Mouse (Mus musculus): ENCODE data around the gene 5730596B20Rik.

The 5730596B20Rik gene

DNA sequence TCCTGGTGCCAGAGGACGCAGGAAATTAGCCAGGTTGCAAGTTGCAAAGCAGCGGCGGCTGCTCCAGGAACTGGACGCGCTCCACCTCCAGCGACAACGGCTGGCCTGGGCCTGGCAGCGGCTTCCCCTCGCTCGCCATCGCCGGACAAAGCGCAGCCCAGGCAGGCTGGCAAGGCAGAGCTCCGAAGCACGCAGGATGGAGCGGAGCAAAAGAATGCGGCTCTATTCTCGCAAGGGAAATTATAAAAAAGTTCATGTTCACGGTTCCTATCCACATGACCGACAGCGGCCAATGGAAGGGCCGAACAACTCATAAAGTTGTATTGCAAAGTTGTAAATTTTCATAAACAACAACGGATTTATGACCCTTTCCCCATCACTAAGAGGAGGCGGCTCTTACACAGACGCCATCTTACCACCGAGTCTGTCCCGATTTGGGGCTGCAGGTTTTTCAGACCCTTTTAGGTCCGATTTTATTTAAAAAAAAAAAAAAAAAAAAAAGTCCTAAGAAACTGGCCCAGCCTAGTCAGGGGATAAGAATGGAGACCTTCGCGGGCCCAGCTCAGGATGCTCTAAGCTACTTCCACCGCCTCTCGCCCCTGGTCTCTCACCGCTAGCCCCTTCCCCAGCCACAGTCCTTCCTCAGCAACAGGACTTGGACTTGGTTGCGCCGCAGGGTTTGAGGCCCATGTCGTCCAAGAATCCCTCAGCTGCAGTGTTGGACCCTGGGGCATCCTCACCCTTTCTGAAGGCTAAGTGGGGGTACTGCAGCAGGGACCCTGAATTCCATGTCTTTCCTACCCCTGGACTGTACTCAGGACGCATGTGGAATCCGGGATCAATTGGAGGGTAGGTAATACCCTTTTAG lies 36.1 kb downstream of the 5730596B20Rik start, which contains the start of the genes Hoxa3 and Gm28308:
TSS of gene Hoxa3 (minus strand) at position 218 of the 868 bp plus-strand sequence.
TSS of gene Gm28308 (minus strand) at position 221 of the 868 bp plus-strand sequence.
- no peak for DNase-seq (ENCODE audit: low spot score in 2 of 2)

DNA sequence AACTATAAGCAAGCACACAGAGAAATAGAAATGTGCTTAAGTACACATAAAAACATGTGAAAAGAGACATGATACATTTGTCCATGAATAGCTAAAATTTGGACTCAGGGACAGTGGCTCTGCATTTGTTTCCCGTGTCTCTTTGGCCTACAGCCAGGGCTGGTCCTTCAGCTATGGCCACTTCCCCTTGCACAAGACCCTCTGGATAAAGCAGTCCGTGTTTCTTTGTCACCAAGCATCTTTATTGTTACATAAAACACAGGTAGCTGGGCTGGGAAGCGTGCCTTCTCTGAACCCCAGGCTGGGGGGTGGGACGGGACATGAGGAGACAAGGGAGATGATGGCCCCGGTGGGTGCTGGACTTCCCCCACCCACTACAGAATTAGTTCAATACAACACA lies 37.0 kb downstream of the 5730596B20Rik start:
- no peak for DNase-seq (ENCODE audit: low spot score in 2 of 2)

DNA sequence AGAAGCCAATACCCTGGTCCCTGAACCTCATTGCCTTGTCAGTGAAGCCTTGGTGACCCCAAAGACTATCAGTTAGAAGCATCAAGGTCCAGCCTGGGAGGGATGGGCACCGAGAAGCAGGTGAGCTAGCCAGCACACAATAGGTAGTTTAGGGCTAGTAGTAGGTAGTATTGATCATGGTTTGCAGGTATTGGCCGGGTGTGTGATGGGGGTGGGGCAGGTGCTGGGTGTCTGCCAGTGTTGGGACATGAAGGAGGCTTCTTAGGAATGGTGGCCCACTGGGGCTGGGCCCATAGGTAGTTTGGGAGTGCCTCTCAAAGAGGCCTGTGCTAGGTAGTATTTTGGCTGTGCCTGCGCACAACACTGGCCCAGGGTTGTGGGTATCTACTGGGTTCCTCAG lies 37.8 kb downstream of the 5730596B20Rik start:
- DNase-seq (ENCODE audit: low spot score in 2 of 2): no peak

DNA sequence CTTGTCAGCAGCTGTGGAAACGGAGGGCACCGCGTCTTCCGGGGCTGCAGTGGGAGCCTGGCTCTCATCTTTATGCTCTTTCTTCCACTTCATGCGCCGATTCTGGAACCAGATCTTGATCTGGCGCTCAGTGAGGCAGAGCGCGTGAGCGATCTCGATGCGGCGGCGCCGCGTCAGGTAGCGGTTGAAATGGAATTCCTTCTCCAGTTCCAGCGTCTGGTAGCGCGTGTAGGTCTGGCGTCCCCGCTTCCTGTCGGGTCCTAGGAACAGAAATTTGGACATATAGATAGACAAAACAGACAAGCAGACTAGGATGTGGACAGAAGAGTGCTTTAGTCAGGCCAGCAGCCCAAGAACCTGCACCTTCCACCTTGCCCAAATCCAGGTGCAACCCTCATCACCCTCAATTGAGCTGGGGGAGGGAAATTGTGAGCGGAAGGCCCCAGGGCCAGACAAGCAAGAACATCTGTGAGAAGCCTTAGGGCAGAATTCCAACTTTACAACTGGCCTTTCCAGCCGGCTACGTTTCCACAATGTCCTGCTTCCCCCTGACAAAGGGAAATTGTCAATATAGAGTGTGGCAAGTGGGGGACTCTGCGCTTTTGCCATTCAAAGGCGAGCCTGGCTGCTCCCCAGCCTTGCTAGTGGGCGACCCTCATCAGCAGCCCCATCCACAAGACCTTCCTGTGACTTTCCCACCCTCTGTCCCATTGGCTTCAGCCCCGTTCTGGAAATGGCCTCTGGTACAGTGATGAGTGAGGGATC lies 38.7 kb downstream of the 5730596B20Rik start:
- DNase-seq (ENCODE audit: low spot score in 2 of 2): no peak

DNA sequence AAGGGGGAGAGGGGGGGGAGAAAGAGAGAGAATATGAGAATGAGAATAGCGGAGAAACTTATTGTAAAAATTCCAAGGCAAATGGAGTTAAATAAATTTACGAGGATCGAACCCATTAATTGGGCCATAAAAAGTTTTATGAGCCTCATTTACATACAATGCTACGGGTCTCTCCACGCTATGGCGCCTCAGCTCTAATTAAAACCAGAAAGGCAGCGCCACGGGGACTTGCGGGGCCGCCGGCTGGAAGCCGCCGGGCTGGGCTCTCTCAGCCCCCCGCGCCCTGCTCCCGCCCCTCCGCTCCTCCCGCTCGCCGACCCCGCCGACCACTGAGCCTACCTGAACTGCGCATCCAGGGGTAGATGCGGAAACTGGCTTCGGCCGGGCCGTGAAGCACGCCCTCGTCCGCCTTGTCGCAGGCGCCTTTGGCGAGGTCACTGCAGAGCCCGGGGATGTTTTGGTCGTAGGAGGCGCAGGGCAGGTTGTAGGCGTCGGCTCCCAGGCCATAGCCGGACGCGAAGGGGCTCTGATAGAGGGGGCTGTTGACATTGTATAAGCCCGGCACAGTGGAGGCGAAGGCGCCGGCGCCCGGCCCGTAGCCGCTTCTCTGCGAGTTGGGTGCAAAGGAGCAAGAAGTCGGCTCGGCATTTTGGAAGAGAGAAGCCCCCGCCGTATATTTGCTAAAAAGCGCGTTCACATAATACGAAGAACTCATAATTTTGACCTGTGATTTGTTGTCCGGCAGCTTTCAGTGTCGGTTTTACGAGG lies 39.6 kb downstream of the 5730596B20Rik start:
- DNase-seq (ENCODE audit: low spot score in 2 of 2): no peak

DNA sequence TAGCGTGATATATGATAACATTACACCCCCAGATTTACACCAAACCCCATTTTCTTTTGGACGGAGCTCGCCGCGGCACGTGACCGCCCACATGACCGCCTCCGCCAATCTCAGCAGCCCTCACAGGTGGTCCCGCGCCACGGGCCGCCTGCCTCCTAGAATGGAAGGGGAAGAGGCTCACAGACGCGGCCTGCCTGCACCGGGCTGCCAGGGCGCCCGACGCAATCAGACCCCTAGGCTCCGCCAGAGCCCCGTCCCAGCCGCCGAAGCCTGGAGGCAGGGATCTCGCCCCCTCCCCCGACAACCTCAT lies 40.1 kb downstream of the 5730596B20Rik start:
- DNase-seq (ENCODE audit: low spot score in 2 of 2): peak; percentile 43 to 52

DNA sequence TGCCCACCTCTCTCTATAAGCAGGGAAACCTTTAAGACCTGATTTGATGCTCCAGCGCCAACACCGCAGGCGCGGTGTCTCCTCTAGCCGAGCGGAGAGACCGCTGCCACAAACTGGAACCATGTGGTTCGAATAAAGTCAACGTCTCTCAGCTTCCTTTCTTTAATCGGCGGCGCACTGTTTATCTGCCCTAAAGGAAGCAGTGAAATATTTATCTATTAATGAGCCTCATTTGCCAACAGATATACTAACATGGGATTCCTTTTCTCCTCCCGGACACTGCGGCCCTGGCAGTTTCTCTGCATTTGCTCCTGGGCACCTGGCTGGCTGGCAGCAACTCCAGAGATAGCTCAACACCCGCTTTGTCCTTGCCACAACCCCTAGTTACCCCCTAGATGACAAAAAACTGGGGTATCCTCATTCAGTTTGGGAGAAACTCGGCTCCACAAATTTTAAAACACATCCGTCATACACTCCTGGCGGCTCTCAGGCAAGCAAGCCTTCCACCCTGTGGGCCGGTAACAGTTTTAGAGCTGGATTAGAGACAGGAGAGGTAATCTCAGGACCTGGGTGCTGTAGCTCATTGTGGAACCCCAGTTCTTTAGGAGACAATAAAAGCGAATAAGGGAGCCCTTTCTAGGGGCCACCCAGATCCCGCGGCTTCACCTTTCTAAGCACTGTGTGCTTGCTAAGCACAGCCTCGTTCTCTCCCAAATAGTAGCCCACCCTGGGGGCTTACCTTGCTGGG lies 40.8 kb downstream of the 5730596B20Rik start:
- no peak for DNase-seq (ENCODE audit: low spot score in 2 of 2)

DNA sequence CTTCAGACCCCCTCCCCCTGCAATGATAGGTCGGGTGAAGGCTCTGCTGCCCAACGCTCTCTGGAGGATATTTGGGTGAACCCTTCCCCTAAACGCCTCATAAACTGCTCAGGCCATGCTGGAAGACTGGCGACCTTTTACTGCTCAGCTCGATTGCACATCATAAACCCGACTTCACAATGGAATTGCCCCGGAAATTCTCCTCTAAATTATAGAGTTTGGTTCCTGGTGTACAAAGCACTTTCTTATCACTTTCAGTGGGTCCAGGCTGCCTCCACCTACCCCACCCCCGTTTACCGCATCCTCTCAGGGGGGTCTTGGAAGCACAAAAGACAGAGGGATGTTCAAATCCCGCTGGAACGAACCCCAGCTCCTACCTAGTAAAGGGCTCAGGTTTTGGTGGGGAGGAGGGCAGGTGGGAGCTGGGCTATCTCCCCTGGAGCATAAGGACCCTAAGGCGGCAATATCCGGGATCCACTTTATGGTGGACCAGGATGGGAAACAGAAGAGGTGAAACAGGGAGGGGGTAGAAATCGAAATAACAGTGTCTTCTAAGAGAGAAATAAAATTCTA lies 41.4 kb downstream of the 5730596B20Rik start:
- no peak for DNase-seq (ENCODE audit: low spot score in 2 of 2)

DNA sequence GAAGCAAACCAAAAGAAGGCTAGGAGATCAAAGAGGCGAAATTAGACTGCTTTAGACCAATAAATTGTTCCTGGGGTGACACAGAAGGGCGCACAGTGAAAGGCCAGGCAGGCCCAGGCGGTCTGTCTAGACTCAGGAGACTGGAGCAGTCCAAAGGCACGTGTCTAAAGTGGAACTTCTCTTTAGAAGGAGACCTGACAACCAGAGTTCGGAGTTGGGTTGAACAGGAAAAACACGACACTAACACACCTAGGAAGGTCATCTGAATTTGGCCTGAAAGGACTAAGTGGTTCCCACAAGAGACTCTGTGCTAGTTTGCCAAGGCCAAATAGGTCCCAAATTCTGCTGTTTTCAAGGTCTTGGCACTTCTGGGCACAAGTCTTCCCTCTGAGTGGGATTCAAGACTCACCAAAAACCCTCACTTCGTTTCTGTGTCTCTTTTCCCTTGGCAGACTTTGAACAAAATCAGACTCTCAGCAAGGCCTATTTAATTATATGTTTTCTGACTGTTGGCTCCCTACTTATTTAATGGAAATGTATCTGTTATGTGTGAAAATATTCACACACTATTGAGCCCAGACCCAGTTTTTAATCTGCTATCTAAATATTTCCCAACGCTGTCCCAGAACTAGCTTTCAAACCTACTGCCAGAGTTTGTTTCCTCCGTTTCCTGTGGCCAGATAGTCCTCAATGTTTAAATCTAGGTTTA lies 42.1 kb downstream of the 5730596B20Rik start:
- no peak for DNase-seq (ENCODE audit: low spot score in 2 of 2)

DNA sequence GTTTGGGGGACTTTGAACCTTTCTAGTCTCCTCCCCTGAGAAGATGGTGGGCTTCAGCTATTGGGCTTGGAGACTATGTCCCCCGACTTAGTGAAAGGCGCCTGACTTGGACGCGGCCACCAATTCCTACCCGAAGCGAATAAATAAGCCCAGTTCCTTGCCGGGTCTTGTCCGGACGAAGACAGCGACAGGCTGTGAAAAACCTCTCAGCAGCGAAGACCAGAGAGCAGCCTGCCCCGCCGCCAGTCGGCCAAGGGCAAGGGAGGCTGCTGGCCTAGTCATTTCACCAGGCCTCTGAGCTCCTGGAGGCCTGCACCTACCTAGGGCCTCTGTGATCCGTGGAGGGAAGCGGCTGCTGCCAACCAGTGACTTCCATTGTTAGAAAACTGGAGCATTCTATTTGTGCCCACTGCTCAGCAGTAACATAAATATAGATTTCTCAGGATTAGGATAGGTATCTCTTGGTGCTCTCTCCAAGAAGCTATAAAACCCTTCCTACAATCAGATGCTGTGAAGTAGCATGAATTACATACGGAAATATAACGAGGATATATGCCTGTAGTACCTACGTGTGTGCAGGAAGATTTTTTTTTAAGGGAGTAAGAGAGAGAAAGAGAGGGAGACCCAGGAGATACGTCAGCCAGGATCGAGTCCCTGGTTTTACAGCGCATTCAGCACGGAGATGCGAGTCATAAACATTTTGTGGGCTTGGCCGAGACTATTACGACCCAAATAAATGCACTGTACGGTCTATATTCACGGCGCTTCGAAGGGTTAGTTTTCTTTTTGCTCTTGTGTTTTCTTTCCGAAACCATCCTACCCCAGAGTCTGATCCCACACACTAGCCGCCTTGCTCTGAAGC lies 42.9 kb downstream of the 5730596B20Rik start:
- DNase-seq (ENCODE audit: low spot score in 2 of 2): no peak

DNA sequence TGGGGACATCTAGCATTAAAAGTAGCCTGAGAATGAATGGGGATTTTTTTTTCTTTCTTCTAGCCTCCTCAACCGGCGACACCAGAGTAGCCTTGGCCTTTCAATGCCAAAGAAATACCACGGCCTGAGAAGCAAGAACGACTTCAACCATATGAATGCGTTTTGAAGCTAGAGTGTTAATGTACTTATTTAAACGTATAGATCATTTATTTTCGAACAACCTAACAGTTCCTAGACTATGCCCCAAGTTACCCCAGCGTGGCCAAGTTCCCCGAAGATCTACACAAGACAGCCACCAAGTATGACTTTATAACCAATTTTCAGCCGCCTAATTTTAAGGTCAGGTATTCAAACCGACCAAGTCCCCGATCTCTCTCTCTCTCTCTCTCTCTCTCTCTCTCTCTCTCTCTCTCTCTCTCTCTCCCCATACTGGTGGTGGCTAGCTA lies 43.6 kb downstream of the 5730596B20Rik start:
- no peak for DNase-seq (ENCODE audit: low spot score in 2 of 2)

DNA sequence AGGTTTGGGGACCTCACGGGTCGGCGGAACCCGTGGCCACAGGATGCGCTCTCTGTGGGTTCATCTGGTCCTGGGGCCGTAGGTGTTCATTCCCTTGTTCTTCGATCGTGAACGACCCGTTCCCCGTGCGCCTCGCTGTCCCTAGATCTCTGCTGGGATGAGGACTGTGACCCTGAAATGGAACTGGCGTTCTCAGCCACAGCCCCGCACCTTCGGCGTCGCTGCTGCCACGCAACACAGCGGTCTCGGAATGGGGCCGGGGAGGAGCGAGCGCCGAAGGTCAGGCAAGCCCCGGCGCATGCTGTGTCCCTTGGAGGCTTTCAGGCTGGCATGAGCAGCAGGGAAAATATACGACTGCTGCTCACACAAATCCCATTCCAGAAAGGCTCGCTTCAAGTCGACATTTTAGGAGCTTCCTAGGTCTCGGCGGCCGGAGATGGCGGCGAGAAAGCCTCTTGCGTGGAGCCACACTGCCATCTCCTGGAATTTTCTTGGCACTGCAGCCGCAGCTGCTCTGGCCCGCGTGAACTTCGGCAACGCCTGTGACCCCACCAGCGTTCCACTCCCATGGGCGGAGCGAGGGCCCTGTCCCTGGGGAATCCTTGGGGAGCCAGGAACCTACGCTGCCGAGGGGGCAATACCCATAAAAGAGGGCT lies 44.2 kb downstream of the 5730596B20Rik start, which contains the start of gene Hoxa7:
TSS of gene Hoxa7 (minus strand) at position 518 of the 656 bp plus-strand sequence.
- peak; percentile 50 to 81 for DNase-seq (ENCODE audit: low spot score in 2 of 2)

DNA sequence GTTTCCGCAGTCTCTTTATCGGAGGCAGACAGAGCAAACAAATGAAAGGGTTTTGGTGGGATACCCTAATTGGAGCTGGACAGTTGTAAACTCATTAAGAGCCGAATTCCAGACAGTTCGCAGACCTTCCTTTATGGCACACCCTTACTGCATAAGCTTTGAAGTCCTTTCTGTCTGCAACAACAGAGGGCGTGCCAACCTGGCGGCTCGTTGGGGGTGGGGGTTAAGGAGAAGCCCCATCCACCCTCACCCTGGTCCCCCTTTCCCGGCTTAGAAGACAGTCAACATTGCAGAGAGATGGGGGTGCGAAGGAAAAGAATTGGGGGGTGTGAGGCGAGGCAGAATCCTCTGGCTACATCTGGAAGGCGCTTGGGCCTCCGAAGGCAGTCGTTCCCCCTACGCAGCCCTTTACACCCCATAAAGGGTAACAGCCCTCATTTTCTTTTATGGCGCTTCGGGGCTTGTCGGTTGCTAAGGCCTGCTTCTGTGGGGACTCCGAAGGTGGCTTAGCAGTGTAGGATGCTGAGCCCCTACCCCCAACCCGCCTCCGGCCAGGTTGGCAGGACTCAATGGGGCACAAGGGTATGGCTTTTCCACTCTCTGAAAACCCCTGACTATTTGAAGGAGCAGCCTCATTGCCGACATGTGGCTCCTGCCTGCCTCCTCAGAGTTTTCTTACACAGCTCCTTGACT lies 44.8 kb downstream of the 5730596B20Rik start:
- DNase-seq (ENCODE audit: low spot score in 2 of 2): no peak

DNA sequence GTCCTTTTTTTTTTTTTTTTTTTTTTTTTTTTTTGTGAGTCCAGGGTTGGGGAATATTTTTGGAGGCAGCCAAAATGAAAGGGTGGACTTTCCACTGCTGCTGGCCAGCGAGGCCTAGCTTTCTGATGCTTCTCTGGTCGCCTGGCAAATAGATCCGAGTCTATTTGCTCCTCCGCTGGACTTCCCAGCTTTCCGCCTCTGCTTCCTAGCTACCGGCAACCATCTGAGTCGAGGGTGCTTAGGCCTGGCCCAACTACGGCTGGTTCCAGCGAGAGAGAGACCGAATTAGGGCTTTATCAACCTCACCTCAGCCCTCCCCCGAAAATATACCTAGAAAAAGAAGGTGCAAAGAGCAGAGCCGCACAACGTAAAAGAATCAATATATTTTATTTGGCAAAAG lies 45.4 kb downstream of the 5730596B20Rik start:
- no peak for DNase-seq (ENCODE audit: low spot score in 2 of 2)

DNA sequence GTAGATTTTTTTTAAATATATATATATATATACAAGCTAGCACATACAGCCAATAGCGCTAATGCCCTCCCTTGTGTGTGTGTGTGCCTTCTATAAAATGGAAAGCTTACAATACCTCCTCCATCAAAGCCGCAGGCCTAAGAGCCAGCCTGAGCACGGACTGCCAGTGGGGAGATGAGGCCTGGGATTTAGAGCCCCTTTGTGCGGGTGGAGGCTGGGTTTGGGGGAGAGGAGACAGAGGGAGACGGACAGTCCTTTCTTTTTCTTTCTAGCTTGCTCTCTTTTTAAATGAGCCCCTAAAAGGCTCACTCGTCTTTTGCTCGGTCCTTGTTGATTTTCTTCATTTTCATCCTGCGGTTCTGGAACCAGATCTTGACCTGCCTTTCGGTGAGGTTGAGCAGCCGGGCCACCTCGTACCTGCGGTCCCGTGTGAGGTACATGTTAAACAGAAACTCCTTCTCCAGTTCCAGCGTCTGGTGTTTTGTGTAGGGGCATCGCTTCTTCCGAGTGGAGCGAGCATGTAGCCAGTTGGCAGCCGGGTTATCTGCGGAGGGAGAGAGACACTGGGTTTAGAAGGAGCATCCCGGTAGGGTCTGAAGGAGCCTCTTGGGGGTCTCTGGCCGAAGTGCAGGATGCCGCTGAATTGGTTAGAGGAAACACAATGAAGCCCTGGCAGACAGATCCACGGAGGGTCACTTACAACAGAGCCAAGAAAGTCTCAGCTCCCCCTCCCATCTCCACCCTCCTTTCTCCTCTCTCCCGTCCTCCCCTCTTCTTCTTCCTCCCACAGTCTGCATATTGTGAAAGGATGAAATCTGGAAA lies 46.9 kb downstream of the 5730596B20Rik start:
- DNase-seq (ENCODE audit: low spot score in 2 of 2): no peak

DNA sequence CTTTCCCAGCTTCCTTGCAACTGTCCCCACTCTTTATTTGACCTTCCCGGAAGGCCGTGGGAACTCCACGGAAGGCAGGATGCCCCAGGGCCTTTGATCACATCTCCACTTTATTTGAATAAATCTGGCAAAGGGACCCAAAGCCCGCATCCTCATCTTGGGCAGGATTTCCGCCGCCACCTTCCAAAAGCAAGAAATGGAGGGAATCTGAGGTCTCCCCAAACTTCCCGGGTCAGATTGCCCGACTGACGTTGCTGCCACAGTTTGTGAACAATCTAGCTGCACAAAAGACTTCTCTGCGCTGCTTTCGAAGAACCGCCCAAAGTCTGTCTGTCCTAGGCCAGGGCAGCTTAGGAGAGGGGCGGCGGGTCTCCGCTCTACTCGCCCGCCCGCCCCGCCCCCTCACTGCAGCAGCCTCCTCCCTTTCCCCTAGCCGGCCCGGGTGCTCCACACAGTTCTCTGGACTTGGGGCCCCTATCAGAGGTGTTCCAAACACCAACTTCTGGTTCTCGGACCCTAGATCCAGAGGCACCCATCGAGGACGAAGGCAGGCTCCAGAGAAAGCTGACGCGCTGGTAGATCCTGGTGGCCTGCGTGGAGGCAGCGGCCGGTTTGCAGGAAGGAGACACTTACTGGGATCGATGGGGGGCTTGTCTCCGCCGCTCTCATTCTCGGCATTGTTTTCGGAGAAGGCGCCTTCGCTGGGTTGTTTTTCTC lies 47.8 kb downstream of the 5730596B20Rik start:
- DNase-seq (ENCODE audit: low spot score in 2 of 2): no peak

Data from thymus, postnatal 10 days (tissue).